Mouse (Mus musculus) CH12.LX (cell line): Measurements from ENCODE around the gene Olfr617.

ENCODE experiments used
- CTCF ChIP-seq, 2 experiments: IDR thresholded peaks in 1 of 2; conservative IDR thresholded peaks in 1 of 2; 2 replicates each; pipeline ENCODE4 v1.5.1; 2011 to 2012; ENCODE audit warnings: low read depth in 2 of 2, low read length in 2 of 2, improper control_type of control experiment in 1 of 2, inconsistent platforms in 1 of 2, mild to moderate bottlenecking in 1 of 2, moderate library complexity in 1 of 2
- MXI1 ChIP-seq: IDR thresholded peaks from 2 replicates; pipeline ENCODE4 v1.6.1; 2011; ENCODE audit warnings: mild to moderate bottlenecking, low read depth, low read length, improper control_type of control experiment
- NRF1 ChIP-seq: IDR thresholded peaks from 2 replicates; pipeline ENCODE4 v1.6.1; 2014; ENCODE audit warnings: low read depth, mild to moderate bottlenecking, inconsistent platforms, low read length, improper control_type of control experiment, moderate library complexity
- RAD21 ChIP-seq: IDR thresholded peaks from 2 replicates; pipeline ENCODE4 v1.6.1; 2011; ENCODE audit warnings: low read depth, mild to moderate bottlenecking, low read length, improper control_type of control experiment, moderate library complexity
- RCOR1 ChIP-seq: conservative IDR thresholded peaks from 2 replicates; pipeline ENCODE4 v1.6.1; 2012; ENCODE audit warnings: low read depth, mild to moderate bottlenecking, inconsistent platforms, low read length, improper control_type of control experiment
- ZNF384 ChIP-seq: IDR thresholded peaks from 2 replicates; pipeline ENCODE4 v1.6.1; 2012; ENCODE audit warnings: low read depth, low read length, improper control_type of control experiment, inconsistent platforms

- no peak for TF ChIP-seq NRF1
- TF ChIP-seq RAD21, result no peak
- TF ChIP-seq ZNF384, result no peak
- no peak for TF ChIP-seq MXI1
- no peak for TF ChIP-seq CTCF (conservative IDR thresholded peaks at IDR 0.05 in 1 of 2, IDR thresholded peaks at IDR 0.05 in 1 of 2; ENCODE audit: low read depth in 2 of 2, low read length in 2 of 2)
- TF ChIP-seq RCOR1, result no peak
Observed at GRCm38 (mm10) chr7:103589803-103590202, 16.9 kb downstream of the Olfr617 start, which contains the start of gene Olfr618.
